Mouse (Mus musculus) heart, adult 8-10 months (tissue): ENCODE measurements around the gene Wnk4. TPM values are rescaled to one million over a fixed set of nuclear protein-coding genes. Genes with fewer than 3 reads are reported as not detected.

Experiments used
- DNase-seq: peaks from one replicate; pipeline ENCODE4 v3.0.0; 2022; ENCODE audit warnings: low spot score
- total RNA-seq, 4 experiments: library from RNA; stranded (reverse); gene quantifications; 2 replicates each; pipeline ENCODE4 v1.2.4; 2022

Wnk4 gene
- 10 to 100 TPM in 3 of 4 experiments, 1 to 10 TPM in 1; 7.6 to 16.6 (median 14.2) TPM for total RNA-seq

DNA sequence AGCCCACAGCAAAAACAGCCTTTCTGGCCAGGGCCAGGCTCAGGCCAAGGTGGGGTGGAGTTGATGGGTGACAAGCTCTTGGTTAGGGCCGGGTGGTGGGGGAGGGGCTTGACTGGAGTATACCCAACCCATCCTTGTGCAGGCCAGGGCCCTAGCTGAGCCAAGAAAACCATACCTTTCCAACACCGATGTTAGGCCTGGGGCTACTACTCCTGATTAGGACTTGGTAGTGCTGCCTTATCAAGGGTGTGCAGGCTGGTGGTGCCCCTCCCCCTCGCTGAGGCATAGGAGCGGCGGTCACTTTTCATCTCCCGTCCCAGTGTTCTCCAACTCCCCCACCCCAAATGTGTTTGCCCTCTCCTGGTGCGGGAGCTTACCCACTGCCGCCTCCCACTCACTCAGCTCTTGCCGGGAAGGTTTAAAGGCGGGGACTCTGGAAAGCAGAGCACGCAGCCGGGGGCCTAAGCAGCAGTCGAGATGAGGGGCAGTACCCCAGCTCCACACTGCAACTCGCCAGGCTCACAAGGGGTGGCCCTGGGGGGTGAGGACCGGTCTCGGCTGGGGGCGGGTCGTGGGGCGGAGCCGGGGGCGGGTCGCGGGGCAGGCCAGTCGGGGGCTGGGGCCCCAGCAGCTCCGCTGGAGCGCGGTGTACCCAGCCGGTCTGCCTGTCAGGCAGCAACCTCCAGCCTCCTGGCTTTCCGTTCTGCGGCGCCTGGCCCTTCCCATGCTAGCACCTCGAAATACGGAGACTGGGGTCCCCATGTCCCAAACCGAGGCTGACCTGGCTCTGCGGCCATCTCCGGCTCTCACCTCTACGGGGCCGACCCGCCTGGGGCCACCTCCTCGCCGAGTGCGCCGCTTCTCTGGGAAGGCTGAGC, at the start of gene Wnk4:
Gene Wnk4 (plus strand): TSS at position 620 of the 878 bp plus-strand sequence.
- DNase-seq = peak; percentile 33

DNA sequence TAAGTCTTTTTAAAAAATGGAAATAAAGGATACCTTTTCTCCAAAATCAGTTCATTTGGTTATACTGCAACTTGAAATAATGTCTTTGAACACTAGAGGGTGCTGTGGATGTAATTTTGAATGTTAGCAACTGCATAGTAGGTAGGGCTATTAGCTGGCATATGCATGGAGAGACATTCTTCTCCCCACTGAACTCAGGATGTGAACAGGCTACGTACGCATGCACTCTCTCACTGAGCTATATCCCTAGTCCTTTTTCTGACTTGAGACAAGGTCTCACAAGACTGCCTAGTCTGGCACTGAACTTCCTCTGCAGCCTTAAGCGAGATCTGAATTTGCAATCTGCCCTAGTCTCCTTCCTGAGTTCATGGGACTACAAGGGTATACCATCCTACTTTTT, 48.4 kb upstream of the Wnk4 start:
- peak; percentile 88 for DNase-seq

DNA sequence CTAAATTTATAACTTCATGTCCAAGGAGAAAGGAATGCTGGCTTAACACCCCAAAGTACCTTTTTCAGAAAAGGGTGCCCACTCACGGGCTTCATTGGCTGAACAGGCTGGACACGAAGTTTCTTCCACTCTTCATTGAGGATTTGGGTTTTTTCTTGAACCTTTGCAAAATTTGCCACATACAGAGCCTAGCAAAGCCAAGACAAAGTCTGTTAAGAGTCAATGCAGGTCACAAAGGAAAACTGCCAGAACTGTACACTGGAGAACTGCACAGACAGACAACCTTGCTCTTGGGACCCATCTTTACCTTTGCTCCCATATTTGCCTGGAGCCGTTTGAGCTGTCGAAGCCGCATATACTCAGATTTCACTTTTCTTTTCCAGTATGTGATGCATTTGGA, 43.4 kb upstream of the Wnk4 start:
- no peak for DNase-seq

DNA sequence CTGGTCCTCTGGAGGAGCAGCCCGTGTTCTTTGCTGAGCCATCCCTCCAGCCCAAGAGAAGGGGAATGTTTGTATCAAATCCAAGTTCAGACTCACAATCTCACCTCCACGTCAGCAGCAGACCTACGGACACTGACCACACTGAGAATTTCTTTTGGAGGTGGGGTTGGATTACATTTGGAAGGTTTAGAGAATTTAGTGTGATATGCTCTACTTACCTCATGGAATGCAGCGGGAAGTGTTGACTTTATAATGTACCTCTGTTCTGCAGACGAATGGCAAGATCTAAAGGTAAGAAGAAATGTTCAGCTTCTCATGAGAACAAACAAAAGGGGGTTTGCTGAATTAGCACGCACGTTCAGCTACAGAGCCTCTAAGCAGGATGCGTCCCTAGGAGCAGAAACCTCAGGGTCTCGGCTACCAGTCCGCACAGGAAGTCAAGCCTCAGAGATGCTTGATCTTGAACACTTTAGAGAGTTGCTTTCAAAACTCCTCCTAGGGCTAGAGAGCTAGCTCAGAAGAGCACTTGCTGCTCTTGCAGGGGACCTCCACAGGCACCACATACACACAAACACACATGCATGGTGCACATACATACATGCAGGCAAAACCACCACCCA, 41.8 kb upstream of the Wnk4 start:
- no peak for DNase-seq

DNA sequence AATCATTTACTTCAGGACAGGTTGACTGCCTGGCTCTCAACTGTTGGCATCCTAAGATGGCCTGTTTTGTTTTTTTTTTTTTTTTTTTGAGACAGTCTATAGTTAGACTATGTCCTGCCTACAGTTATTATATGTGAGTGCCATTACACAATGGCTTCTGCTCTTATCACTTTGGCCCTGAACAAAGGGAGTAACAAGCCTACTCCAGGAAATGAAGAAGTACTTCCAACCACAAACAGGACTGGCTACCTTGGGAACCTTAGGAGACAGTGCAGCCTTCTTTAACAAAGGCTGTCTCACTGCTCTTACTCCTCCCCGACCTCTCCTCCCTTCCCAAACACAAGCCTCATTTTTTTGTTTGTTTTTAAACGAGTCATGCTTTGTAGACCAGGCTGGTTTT, 39.5 kb upstream of the Wnk4 start:
- DNase-seq = no peak

DNA sequence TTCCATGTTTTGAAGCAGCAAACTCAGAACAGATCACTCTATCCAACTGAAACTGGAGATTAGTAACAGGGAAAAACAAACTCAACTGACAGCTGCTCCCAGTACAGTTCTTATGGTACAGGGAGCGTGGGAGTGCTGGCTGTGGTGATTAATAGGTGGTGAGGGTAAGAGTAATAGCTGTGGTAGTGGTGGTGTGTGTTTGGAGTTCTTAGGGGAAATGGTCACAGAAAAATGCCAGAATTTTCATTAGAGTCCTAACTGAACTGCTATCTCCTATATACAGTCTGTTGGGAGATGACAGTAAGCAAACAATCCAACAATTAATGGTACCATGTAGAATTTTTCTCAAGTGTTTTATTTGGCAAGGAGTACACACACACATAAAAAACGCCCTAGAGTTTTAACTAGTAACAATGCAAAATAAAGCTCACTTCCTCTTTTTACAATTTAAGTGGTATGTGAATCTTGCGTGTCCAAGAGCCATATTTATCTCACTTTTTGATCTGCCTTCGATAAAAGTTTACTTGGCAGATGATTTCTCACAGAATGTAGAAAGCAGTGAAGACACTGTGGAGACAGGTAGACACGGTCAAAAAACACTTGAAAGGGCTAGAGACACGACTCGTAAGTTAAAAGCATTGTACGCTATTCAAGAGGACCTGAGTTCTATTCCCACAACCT, 38.9 kb upstream of the Wnk4 start:
- no peak for DNase-seq

DNA sequence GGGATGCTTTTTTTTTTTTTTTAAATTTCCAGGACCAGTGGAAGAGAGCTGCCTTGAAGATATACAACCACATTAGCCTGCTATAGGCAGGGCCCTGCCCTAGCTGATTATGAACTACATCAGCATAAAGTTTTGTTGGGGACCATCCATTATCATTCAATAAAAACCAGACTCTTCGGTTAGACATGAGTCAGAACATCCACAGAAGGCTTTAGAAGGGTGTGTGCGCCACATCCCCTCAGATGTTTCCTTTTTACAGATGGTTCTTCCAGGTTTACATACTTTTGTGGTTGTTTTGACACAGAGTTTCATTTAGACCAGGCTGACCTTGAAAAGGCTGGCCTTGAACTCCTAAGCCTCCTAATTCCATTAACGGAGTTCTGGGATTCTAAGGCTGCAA, 36.0 kb upstream of the Wnk4 start:
- no peak for DNase-seq

DNA sequence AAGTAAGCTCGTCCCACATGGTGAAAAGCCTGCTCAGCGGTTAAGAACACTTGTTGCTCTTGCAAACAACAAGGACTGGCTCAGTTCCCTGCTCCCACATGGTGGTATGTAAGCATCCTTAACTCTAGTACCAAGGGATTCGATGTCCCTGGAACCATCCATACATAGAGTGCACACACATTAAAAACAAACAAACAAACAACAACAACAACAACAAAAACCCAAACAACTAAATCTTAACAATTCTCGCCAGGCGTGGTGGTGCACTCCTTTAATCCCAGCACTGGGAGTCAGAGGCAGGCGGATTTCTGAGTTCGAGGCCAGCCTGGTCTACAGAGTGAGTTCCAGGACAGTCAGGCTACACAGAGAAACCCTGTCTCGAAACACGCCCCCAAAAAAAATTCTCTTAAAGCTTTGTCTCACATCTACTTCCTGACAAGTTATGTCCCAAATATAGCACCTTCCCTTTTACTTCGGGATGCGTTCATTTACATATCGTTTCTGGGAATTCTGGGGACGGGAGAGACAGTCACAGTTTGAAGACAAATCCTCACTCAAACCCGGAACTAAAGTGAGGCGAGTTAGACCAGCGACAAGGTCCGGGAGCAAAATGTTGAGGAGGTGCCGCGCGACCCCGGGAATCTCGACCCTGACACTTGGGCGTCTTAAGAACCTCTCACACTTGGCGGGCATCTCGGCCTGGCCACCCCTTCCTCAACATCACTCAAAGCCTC, 34.9 kb upstream of the Wnk4 start:
- DNase-seq = no peak

DNA sequence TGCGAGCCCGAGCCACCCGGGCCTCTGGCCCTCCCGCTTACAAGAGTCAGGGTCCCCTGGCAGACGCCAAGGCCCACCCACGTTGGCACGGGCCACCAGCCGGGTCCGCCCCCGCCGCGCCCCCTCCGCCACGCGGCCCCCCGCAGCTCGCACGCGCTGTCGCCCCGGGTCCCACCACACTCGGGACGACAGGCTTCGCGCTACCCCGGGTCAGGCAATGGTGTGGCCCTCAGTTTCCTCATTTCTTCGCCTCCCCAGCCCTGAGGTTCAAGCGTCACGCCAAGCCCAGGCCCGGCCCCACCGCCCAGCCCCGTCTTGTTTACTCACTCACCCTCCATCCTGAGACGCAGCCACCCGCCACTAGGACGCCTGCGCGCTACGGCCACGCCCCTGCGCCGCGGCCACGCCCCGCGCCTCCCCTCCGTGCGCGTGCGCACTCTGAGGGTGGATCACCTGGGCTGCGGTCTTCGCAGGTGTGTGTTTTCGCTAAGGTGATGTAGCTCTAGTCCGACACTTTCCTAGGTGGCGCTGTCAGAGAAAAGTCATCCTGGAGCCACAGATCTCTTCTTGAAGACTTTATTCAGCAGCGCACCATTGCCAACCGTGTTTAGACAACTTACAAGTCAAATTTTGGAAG, 34.2 kb upstream of the Wnk4 start, which contains the start of gene Ezh1:
Gene Ezh1 (minus strand): TSS at position 399 of the 637 bp plus-strand sequence.
- peak; percentile 93 for DNase-seq

DNA sequence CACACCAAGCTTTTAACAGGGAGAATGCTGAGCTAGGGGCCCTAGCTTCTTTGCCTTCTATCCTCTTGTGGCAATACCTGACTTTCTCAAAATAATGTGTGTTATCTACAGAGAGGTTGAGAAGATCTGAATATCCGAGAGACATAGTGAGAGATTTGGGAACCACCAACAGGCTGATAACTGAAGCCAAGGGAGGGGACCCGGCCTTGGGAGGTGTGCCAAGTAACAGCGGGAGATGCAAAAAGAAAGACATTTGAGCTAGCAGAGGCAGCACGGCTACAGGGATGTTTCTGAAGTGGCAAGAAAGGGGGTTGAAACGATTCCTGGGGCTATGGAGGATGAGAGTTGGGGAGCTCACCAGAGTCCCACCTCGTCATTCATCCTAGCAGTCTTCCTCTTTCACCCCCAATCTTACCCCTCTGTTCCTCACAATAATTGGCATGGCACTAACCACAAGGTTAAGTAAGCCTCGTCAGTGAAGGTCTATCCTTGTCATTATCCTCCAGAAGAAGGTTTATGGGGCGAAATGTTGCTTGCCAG, 30.9 kb upstream of the Wnk4 start:
- peak; percentile 35 for DNase-seq

DNA sequence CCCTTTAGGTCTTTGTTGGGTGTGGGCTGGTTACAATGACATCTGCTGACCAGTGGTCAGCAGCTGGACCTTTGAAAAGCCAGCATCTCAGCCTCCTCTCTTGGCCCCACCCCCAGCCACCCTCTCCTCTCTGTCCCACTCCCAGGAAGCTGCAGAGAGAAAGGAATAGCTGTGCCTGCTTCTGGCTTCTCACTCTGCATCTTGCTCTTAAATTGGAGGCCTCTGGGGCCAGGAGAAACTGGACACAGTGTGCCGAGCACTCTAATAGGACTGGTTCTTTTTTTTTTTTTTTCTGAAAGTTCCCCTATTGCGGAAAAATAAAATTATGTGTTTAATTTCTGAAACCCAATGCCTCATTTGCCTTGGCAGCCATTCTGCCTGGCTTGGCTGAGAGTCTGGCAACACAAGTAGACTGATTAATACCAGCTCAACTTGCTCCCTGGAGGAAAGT, 30.3 kb upstream of the Wnk4 start:
- peak; percentile 61 for DNase-seq

DNA sequence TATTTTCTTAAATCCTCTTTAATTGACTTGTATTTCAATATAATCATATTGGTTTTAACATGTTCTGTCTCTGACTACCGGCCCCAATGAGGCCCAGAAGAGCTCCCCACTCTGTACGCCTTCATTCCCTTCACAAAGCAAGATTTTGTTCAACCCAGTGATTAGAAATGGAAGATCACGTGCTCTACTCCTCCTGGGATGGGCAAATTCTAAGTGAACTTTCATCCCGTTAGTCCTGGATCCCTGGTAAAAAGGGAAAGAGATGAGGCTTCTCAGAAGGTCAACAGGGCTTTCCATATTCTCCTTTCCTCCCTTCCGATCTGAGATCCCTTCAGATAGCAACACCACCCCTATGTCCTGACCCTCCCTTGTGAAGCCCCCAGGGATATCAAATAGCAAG, 29.8 kb upstream of the Wnk4 start:
- no peak for DNase-seq

DNA sequence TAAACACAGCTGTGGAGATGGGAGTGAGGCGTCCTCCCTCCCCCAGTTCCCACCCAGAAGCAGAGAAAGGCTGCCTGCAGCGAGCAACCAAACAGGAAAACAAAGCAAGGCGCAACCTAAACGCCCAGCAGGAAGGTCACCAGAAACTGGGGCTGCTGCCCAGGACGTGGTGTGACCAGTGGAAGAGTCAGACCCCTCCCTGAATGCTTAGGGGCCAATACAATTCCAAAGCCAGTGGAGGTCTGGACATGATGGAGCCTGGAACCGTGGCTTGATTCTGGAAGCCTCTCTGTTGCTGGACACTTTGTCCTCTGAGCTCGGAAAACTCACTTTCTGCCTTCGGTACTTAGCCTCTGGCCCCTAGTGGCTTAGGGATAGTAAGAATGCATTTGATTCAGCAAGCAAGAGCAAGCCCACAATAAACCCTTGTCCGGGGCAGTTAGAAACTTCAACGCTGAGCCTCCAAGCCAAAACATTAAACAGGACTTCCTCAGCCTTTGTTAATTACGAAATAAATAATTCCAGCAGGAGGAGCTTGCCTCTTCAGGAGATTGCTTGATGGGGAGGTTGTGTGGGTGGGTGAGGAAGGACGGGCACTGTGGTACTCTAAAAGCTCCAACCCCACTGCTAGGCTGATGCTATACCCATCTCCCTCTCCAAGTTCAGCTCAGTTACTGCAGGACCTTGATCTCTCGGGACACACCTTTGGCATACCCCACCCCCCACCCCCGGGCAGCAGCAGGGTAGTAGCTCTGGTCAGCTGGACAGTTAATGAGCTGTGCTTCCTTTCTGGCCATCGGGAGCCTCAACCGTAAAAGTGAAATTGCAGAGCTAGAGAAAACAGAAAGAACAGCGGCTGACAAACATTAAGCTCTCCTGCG, 29.1 kb upstream of the Wnk4 start:
- peak; percentile 93 for DNase-seq

DNA sequence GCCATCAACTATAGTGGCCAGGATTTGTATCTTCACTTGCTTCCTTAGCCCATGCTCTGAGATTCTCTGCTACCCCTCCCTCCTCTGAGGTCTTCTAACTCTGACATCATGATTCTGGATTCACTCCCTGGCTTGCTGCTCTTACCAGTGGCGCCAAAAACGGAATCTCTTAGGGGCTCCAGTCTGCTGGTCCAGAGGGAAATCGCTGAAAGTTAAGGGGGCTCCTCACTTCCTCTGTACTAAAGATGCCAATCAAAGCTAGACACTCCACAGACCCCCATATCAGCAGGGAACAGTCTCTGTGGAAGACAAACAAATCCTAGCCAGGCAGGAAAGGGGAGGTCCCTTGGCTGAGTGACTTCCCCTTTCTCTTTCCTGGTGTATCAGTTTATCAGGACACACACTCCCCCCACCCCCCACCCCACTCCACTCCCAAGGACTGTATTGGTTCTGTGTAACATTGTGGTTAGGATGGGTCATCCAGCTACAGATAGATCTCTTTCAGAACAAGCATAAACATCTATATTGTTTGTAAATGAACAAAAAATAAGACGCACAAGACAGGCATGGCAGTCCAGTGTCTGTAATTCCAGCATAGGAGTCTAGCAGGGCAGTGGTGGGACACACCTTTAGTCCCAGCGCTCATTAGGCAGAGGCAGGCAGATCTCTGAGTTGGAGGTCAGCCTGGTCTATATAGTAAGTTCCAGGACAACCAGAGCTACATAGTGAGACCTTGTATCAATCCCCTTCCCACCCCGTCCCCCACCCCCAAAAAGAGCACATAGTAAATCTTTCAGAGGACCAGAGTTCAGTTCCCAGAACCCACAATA, 28.1 kb upstream of the Wnk4 start:
- peak; percentile 76 for DNase-seq

DNA sequence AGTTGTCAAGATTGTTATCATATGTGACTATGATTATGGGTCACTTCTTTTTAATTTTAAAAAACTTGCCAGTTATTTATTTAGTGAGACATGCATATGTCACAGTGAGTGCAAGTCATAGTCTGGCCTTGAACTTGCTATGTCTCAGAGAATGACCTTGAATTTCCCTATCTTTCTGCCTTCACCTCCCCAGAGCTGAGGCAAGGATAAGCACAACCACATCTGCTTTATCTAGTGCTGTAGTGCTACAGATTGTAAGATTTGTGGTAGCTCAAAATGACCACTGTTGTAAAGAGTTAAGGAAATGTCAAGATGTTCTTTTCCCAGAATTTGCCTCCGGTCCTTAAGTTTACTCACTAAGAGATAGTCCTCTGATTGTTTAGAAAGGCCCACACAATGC, 27.1 kb upstream of the Wnk4 start:
- DNase-seq = no peak

DNA sequence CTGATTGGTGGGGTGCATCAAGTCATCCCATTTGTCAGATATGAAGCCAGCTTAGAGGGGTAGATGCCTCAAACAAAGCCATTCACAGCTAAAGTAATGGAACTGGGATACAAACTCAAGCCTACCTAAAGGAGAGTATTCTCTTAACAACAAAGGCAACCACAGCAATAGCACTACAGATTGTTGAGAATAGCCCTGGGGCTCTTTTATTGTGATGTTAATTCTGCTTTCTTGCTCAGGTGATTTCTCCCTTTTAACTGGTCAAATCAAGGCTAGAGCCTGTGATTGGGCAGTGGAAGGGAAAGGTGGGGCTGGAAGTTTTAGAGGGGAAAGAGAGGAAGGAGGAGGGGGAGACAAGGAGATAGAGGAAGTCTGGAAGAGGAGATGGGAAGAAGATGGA, 26.2 kb upstream of the Wnk4 start:
- no peak for DNase-seq

DNA sequence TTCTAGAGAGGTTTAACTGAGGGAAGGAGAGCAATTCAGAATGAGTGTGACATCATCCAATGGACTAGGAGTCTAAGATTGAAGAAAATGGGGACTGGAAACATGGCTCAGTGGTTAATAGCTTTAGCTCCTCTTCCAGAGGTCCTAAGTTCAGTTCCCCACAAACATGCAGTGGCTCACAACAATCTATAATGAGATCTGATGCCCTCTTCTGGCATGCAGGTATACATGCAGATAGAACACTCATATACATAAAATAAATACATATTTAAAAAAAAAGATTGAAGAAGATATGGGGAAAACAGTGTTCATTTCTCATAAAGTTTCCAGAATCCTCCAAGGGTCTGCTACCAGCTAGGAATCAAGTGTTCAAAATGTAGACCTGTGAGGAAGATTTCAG, 24.9 kb upstream of the Wnk4 start:
- no peak for DNase-seq

DNA sequence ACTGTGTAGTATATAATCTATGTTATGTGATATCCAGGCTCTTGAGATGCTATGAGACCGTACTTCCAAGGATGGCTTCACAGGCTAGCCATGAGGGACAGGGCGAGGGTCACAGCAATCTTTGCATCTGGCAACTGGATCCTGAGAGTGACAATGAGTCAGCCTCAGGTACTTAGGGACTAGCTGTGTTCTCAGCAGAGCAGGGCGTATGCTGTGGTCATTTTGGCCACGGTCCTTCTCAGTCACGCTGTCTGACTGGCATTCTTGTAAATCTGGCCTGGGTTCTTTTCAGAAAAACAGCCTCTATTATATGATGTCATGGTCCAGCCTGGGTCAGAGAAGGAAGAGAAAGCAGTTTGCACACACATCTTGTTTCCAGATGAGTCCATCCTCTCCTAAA, 23.6 kb upstream of the Wnk4 start:
- no peak for DNase-seq

DNA sequence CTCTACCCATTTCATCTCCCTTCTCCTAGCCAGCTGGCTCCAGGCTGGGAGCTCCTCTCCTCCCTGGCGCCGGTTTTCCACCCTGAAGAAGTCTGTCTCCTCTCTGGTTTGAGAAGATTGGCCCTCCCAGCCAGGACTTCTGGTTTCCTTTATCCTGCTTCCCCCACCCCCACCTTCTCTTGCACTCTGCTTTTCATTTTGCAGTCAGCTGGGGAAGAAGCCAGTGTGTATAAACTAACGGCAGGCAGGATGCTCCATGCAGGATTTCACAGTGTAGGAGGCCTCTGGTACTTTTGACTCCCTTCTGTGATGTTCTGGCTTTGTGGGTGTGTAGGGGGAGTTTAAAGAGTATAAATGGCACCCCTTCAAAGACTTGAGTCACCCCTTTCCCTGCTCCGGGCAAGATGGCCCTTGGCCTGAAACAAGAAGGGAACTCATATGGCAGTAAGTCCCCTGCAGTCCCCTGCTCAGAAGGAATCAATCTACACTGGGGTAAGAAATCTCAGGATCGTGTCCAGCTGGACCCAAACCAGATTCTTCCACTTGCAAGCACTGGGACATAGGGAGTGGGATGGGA, 22.2 kb upstream of the Wnk4 start:
- DNase-seq = peak; percentile 41
